Mouse (Mus musculus) frontal cortex, postnatal 25 days (tissue): ENCODE data around the gene Ahnak.
"Not testable (repeated sequence)": the region's sequence is repeated elsewhere in the genome, so short reads cannot be mapped to it uniquely, and the experiment has no call there.

Experiments
- DNase-seq, 2 experiments: peaks; one replicate each; pipeline ENCODE4 v3.0.0; 2022; ENCODE audit warnings: low spot score in 2 of 2

The Ahnak gene

GRCm38 (mm10) chr19:8994813-8995607 is 5.9 kb downstream of the Ahnak start:
- no peak for DNase-seq

- no peak for DNase-seq
Measured at GRCm38 (mm10) chr19:8996601-8997000, 7.5 kb downstream of the Ahnak start.

GRCm38 (mm10) chr19:8997546-8997945 is 8.5 kb downstream of the Ahnak start:
- DNase-seq = peak in 1 of 2 experiments; percentile 49

GRCm38 (mm10) chr19:8998546-8998945 is 9.5 kb downstream of the Ahnak start:
- no peak for DNase-seq

DNA sequence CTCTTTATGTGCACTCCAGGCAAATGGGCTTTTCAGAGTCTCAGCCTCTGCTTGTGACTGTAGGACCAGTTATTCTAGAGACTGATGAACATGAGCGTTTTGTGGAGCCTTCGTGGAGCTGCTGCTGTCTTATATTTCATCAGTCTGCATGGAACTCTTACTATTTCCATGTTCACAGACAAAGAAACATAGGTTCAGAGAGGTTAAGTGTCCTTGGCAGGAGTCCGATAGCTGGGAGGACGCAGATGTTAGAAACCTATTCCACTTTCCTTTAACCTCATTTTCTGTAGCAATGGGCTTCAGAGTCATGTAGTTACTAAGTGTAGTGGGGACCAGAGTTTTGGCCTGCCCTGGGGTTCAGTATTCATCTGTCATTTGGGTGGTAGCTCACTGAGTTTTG is 10.1 kb downstream of the Ahnak start:
- no peak for DNase-seq

DNA sequence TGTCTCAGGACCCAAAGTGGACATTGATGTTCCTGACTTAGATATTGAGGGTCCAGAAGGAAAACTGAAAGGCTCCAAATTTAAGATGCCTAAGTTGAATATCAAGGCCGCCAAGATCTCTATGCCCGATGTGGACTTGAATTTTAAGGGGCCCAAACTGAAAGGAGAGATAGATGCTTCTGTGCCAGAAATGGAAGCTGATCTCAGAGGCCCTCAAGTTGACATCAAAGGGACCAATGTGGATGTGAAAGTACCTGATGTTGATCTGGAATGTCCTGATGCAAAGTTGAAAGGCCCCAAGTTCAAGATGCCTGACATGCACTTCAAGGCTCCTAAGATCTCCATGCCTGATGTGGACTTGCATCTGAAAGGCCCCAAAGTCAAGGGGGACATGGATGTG is 17.8 kb downstream of the Ahnak start:
- not testable (repeated sequence) for DNase-seq

DNA sequence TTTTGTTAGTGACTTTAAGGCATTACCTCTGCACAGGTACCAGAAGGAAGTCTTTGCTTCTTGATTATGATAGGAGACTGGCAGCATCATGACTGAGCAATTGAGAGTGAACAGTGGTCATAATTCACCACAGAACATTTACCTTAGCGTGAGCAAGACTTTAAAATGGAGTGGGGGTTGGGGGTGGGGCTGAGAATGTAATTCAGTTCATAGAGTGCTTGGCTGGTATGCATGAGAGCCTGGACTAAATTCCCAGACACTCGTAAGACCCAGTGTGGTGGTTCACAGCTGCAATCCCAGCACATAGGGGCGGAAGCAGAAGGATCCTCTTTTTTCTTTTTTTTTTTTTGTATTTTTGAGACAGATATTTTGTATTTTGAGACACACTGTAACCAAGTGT is 30.2 kb downstream of the Ahnak start:
- DNase-seq = no peak

DNA sequence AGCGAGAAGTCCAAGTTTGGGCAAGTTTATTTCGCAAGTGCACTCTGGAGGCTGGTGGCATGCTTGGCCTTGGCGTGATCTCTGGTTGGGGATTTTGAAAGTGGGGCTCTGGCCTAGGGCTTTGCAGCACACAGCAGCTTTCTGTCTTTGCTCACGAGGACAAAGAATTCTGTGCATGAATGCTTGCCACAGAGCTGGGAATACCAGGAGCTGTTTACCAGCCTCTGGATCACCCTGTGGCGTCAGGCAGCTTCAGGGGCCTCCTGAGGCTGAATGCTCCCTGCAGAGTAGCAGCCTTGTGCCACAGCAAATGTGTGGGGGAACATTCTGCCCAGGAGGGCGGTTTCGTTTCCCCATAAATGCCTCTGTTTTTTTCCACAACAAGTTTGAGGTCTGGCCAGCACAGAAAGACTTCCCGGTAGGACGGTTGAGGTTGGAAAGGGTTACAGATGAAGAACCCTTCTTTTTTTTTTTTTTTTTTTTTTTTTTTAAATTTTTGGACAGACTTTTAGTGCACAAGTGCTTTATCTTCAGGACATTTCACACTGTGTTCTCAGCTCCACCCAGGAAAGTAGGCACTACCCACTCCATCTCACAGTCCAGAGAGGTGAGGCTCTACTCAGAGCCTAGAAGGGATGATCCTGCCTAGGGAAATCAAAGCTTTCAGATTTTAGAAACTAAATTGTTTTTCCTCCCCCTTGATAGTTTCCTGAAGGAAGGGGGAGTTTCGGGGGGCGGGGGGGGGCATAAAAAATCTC is 34.1 kb downstream of the Ahnak start:
- DNase-seq = peak in 1 of 2 experiments; percentile 6

GRCm38 (mm10) chr19:9025562-9026257 is 36.6 kb downstream of the Ahnak start:
- no peak for DNase-seq

GRCm38 (mm10) chr19:9026634-9027033 is 37.5 kb downstream of the Ahnak start:
- DNase-seq = no peak

DNA sequence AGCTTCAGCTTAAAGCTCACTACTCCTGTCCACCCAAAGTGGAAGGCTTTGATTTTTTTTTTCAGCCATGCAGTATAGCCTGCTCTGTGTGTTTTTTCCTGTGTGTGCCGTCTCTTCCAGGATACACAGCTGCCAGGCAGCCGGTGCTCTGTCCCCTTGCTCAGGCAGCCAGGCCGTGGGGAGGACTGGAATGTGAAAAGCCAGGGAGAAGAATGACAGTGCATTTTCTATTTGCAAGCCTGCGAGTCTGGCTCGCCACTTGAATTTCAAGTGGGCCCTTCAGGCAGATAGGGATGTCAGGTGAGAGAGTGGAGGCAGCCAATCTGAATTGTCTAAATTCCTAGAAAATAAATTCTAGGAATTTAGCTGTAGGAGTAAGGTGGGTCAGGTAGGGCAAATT is 38.7 kb downstream of the Ahnak start:
- no peak for DNase-seq

DNA sequence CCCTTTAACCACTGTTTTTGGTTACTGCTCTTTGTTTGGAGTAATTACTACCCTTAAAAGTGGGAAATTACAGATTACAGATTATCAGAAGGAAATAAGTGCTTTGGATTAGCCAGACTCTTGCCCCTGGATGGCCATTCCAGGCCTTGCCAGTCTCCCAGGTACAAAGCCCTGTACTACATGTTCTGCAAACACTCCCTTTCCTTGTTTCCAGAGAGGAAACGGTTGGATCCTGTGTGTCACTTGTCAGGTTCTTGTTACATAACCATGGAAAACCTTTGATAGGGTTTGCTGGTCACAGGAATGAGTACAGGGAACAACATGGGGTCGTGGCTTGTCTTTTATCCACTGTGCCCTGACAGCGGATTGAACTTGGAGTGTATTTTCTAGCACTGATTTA is 39.3 kb downstream of the Ahnak start:
- DNase-seq = no peak

- no peak for DNase-seq
Measured at GRCm38 (mm10) chr19:9029640-9030262, 40.7 kb downstream of the Ahnak start.

GRCm38 (mm10) chr19:9032502-9033129 is 43.5 kb downstream of the Ahnak start:
- DNase-seq = no peak

- DNase-seq = no peak
Measured at GRCm38 (mm10) chr19:9033412-9034340, 44.6 kb downstream of the Ahnak start.

- no peak for DNase-seq
Measured at GRCm38 (mm10) chr19:9034480-9034879, 45.4 kb downstream of the Ahnak start.

GRCm38 (mm10) chr19:9035101-9035500 is 46.0 kb downstream of the Ahnak start:
- no peak for DNase-seq

DNA sequence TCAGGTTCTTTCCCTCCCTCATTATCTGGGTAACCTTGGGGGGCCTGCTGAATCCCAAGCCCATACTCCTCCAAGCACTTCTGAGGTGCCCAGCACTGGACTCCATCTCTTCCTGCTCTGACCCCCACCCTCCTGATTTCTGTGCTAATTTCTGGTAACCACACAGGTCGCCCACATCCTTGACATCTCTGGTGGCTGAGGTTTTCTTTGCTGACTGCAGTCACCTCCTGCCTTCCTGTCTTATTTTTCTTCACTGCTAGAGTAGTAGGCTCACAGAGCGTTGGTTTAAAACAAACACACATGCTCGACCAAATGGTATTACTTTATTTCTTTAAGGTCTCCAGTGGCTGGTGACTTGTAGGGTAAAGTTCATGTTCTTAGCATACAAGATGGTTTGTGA is 49.1 kb downstream of the Ahnak start:
- DNase-seq = no peak

DNA sequence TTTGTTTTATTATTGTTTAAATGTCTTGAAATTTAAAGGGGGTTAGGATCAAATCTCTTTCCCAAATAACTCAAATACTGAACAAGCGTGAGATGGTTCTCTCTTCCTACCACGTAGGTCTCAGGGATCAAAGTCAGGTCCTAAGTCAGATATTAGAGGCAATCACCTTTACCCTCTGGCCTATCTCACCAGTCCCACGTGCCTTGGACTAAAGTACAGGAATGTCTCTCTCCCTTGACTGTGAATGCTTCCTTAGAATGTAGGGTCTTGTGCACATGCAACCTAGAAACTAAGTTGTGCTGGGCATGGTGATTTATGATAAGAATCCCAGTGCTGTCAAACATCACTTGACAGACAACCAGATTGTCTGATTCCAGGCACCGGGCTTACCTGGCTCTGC is 50.2 kb downstream of the Ahnak start:
- DNase-seq = no peak

DNA sequence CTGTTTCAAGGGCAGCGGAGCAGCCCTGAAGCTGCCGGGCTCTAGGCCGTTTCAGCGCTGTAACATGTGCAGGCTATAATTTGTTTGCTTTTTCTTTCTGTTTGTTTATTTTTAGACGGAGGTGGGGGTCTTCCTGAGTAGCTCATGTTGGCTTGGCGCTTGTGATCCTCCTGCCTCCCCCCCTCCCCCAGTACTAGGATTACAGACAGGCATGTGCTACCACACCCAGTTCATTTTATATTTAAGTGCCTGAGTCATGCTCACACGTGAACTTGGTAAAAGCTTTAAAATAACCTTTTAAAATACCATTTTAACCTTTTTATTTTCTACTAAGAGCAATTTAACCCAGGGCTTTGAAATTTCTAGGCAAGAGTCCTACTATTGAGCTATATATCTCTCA is 50.8 kb downstream of the Ahnak start:
- DNase-seq = no peak

GRCm38 (mm10) chr19:9040649-9041048 is 51.6 kb downstream of the Ahnak start:
- no peak for DNase-seq
